Mouse (Mus musculus) gastrocnemius, postnatal 25 days (tissue): ENCODE data around the gene Olfr1246. TPM values are rescaled to one million over a fixed set of nuclear protein-coding genes. Genes with fewer than 3 reads are reported as not detected.
"Not testable (repeated sequence)": the region's sequence is repeated elsewhere in the genome, so short reads cannot be mapped to it uniquely, and the experiment has no call there.

Source experiments
- DNase-seq: peaks from one replicate; pipeline ENCODE4 v3.0.0; 2022
- long read RNA-seq, 2 experiments: library from polyadenylated mRNA; stranded (forward); transcript quantifications; one replicate each; pipeline ENCODE4 v2.0.0; 2021
- total RNA-seq, 2 experiments: library from RNA; stranded (reverse); gene quantifications; 1 replicate in 1 of 2; 2 replicates in 1 of 2; pipeline ENCODE4 v1.2.3; 2021

Olfr1246 gene
- total RNA-seq = not detected
- long read RNA-seq, experiment 1 = 0 reads
- long read RNA-seq, experiment 2 = 0 reads

- DNase-seq = no peak
Measured at GRCm38 (mm10) chr2:89593057-89593456, at the start of gene Olfr1246. Gene Olfr1246, minus strand, starts transcription at chr2:89593157.

GRCm38 (mm10) chr2:89634883-89635282, 41.9 kb upstream of the Olfr1246 start, which contains the start of gene Olfr1249:
Gene Olfr1249, minus strand, starts transcription at chr2:89634983.
- no peak for DNase-seq

GRCm38 (mm10) chr2:89618145-89618544, 25.2 kb upstream of the Olfr1246 start, which contains the start of gene Olfr1248:
Gene Olfr1248, minus strand, starts transcription at chr2:89618245.
- not testable (repeated sequence) for DNase-seq

- DNase-seq = no peak
Measured at GRCm38 (mm10) chr2:89614030-89614429, 21.1 kb upstream of the Olfr1246 start, which contains the start of gene Olfr1247. Gene Olfr1247, minus strand, starts transcription at chr2:89614130.

GRCm38 (mm10) chr2:89578347-89578746, 14.6 kb downstream of the Olfr1246 start, which contains the start of gene Olfr1245:
Gene Olfr1245, minus strand, starts transcription at chr2:89578447.
- DNase-seq = no peak

- DNase-seq = not testable (repeated sequence)
Measured at GRCm38 (mm10) chr2:89562706-89563105, 30.3 kb downstream of the Olfr1246 start.

GRCm38 (mm10) chr2:89544516-89544915, 48.4 kb downstream of the Olfr1246 start:
- no peak for DNase-seq

- DNase-seq = no peak
Measured at GRCm38 (mm10) chr2:89539923-89540322, 53.0 kb downstream of the Olfr1246 start.

Other genes with a start within 250 kb of the Olfr1246 start
- gene Olfr1234, start 228.3 kb downstream of the Olfr1246 start, total RNA-seq = not detected
- gene Olfr1238, start 183.5 kb downstream of the Olfr1246 start, total RNA-seq = not detected
- gene Olfr1239, start 172.8 kb downstream of the Olfr1246 start, total RNA-seq = not detected
- gene Olfr1240, start 150.2 kb downstream of the Olfr1246 start, total RNA-seq = not detected
- gene Olfr1241, start 106.0 kb downstream of the Olfr1246 start, total RNA-seq = not detected
- gene Olfr1242, start 94.8 kb downstream of the Olfr1246 start, total RNA-seq = not detected
- not detected for gene Olfr1243, start 61.7 kb downstream of the Olfr1246 start, total RNA-seq
- not detected for gene Olfr1245, start 14.7 kb downstream of the Olfr1246 start, total RNA-seq
- under 1 TPM; 0.05 TPM for gene Olfr1247, start 21.0 kb upstream of the Olfr1246 start, total RNA-seq
- gene Olfr1248, start 25.1 kb upstream of the Olfr1246 start, total RNA-seq = not detected
- gene Olfr1249, start 41.8 kb upstream of the Olfr1246 start, total RNA-seq = not detected
- not detected for gene Olfr1250, start 68.3 kb upstream of the Olfr1246 start, total RNA-seq
- not detected for gene Olfr1251, start 78.8 kb upstream of the Olfr1246 start, total RNA-seq
- gene Olfr1252, start 131.9 kb upstream of the Olfr1246 start, total RNA-seq = not detected
- not detected for gene Olfr1253, start 163.9 kb upstream of the Olfr1246 start, total RNA-seq
- gene Olfr1254, start 200.5 kb upstream of the Olfr1246 start, total RNA-seq = not detected
- not detected for gene Olfr1255, start 218.9 kb upstream of the Olfr1246 start, total RNA-seq
- gene Olfr1256, start 248.4 kb upstream of the Olfr1246 start, total RNA-seq = not detected